Mouse (Mus musculus) forelimb bud, embryonic 11.5 days (tissue): ENCODE measurements around the gene Cenpw.

Source experiments
- DNase-seq: peaks from one replicate; pipeline ENCODE4 v3.0.0-alpha.2; 2012; ENCODE audit warnings: low read depth, low spot score

Cenpw gene

GRCm38 (mm10) chr10:30199916-30200826 lies at the start of gene Cenpw:
TSS of gene Cenpw (minus strand) at chr10:30200560.
- peak; percentile 96 for DNase-seq

GRCm38 (mm10) chr10:30249654-30250053 lies 49.3 kb upstream of the Cenpw start:
- no peak for DNase-seq

- DNase-seq: no peak
Observed at GRCm38 (mm10) chr10:30199501-30199900, 859 bp downstream of the Cenpw start.

GRCm38 (mm10) chr10:30167700-30168099 lies 32.7 kb downstream of the Cenpw start:
- peak; percentile 40 for DNase-seq
